7 mouse cellular contexts compared by ENCODE assay signal in the genomic region with DNA sequence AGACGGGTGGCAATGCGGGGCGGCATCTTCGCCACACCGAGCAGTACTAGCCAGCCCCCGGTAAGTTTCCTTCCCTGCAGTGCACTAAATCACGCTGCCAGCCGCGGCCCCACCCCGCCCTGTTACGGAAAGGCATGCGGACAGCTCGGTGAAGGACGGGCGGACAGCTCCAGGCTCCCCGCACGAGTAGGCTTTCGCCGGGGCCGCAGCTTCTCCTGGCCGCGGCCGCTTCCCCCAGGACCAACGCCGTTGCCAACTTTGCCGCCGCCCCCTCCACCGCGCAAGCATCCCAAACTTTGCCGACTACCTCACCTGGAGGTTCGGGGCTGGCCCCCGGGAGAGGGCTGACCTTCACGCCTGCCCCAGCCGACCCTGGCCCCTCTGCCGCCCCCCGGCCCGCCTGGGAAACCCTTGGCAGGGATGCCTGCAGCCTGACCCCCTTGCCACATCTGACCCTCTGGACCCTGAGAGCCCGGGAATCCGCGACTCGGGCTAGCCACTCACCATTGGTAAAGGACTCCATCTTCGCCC. TPM values are rescaled to one million over a fixed set of nuclear protein-coding genes. Genes with fewer than 3 reads are reported as not detected.
DNase-seq lines count a peak whose midpoint lies in the region; ATAC-seq lines count a peak whose summit lies in the region.

No protein-coding gene starts in this region.

- ATAC-seq in erythroblast, adult 5-6 weeks (replicated peaks; ENCODE audit: low FRiP score, poor library complexity, severe bottlenecking), result peak; percentile 58

- peak; percentile 40 to 45 for DNase-seq in CD8-positive naive resting alpha-beta T cell, adult 2 months (ENCODE audit: low read depth in 2 of 2, low spot score in 2 of 2)
- peak; percentile 53 for DNase-seq in T-cell, adult 2 months (ENCODE audit: low spot score)
- DNase-seq in heart, postnatal 10 days, result peak; percentile 73 to 75
- DNase-seq in layer of hippocampus, adult 9-11 months, result peak; percentile 29
- DNase-seq in lung, postnatal 4 days, result peak; percentile 66 to 69
- DNase-seq in right cerebral cortex, postnatal 25 days, result peak; percentile 66

- intact Hi-C loops in heart, postnatal 10 days (cut with DNase I), result loop anchor here (5.0 to 10.0 kb wide), 4 partner anchors 37 to 1799 kb away; no protein-coding TSS in a partner anchor

RNA-seq across cellular contexts. Expression of a gene that starts 0.9 kb away (rescaled TPM):
- total RNA-seq in erythroblast, adult 5-6 weeks (2015; ENCODE audit: low replicate concordance), result 22.4 and 25.4 TPM in 2 replicates
- total RNA-seq in erythroblast, adult 5-6 weeks (2017; ENCODE audit: low replicate concordance), result 21.2 and 21.5 TPM in 2 replicates
- 100 to 1,000 TPM; 170 to 171 TPM for total RNA-seq in heart, postnatal 10 days (2021)

Comparison
In these comparisons a context has a peak if more than half of its experiments do, and no peak if none do; other contexts are left out.
1. Peak in every context shown above with its lines: DNase-seq and ATAC-seq.
2. RNA of a gene that starts 0.9 kb away (total RNA-seq): 170 to 171 TPM in heart, postnatal 10 days; 21.2 to 25.4 TPM in erythroblast, adult 5-6 weeks; every median in the first group is over 4 times any median in the second.